Mouse (Mus musculus) spleen, postnatal 4 days (tissue): ENCODE data around the gene Ccnk.

ENCODE experiments used
- DNase-seq, 2 experiments: peaks; one replicate each; pipeline ENCODE4 v3.0.0; 2022; ENCODE audit warnings: low spot score in 2 of 2

The Ccnk gene

GRCm38 (mm10) chr12:108246759-108247500 lies 67.6 kb downstream of the Ccnk start:
- no peak for DNase-seq

GRCm38 (mm10) chr12:108249019-108249418 lies 69.6 kb downstream of the Ccnk start:
- no peak for DNase-seq

- no peak for DNase-seq
Observed at GRCm38 (mm10) chr12:108249522-108249921, 70.1 kb downstream of the Ccnk start.

DNA sequence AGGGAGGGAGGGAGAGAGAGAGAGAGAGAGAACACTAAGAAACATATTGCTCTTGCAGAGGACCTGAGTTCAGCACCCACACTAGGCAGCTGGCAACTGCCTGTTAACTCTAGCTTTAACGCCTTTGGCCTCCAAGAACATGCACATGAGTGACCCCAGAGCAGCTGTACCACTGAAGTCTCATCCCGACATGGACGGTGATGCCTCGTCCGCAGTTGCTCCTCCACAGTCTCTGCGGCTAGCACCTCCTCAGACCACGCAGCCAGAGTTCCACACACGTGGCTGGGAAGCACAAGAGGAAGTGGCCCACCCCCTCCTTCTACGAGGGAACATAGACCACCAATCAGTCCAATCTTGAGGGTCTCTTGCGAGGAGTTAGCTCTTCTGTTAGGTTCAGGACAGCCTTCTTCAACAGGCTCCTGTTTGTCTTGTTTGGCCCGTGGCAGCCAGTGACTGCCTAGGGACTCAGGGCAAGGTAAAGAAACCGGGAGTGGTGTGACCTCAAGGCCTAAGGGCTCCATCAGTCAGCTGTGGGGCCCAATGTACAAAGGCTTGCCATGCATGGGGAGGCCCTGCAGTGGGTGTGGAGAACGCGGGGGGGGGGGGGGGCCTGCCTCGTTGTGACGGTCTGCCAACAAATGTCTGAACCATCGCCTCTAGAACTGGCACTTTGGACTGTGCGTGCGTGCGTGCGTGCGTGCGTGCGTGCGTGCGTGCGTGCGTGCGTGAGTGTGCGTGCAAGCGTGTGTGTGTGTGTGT lies 71.8 kb downstream of the Ccnk start:
- no peak for DNase-seq

- DNase-seq: no peak
Observed at GRCm38 (mm10) chr12:108251825-108252542, 72.6 kb downstream of the Ccnk start.
